Mouse (Mus musculus): ENCODE data around the gene Epha4. TPM values are rescaled to one million over a fixed set of nuclear protein-coding genes. Genes with fewer than 3 reads are reported as not detected.

The Epha4 gene
- polyA plus RNA-seq, 1 experiment from 2014 or later, result 25.9 TPM

DNA sequence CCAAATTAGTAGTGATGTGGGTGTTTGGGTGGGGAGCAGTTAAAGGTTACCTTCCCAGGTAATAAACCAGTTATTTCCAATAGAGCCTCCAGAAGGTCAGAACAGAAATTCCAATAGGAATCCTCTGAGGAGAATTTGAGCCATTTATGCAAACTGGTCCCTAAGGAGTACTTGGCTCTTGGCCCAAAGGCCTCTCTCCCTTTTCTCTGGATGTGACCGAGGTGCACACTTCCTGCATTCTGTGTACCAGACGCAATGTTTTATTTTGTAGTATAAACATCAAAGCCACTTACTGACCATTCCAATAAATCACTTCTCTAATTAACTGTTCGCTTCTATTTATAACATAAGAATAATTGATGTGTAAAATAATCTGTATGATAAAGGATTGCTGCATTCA, 64.7 kb downstream of the Epha4 start:
- POLR2A ChIA-PET, result interaction anchor here (0.7 kb wide), 1 partner anchor 8 kb away, joined by 9 read pairs; no protein-coding TSS in a partner anchor

DNA sequence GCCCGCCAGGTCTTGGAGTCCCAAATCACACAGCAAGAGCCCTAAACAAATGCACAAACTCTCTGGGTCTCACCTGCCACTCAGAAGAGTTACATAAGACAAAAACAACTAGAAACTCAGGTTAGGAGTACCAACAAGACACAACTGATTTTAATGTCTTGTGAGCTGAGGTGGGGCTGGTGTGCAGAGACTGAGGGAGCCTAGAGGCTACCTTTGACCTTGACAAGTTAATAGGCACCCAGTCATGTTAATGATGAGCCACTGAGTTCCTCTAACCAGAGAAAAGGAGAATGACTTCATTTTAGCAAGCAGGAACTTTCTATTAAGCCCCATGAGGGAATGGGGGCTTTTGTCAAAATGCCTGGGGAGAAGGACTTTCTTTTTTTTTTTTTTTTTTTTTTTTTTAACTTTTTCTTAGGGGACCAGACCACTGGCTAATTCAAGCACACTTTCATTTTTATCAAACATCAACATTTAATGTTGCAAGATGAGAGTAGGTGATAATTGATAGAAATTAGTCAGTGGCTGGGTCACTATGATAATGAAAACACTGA, 67.8 kb downstream of the Epha4 start:
- ChIA-PET POLR2A (no interaction called here), CTCF (interaction anchor here (1.7 kb wide), 1 partner anchor 10 kb away, joined by 6 read pairs; no protein-coding TSS in a partner anchor)
- DNase-seq (ENCODE audit: low read depth, low spot score) (no peak), ATAC-seq (no peak)
- in situ Hi-C loops (cut with MboI; ENCODE audit: low pct_unique_long_range_greater_than_20kb), result no loop called here
- TF ChIP-seq CTCF (IDR thresholded peaks at IDR 0.05), result no peak
- no peaks in the 10 kb centered on the region for H3K27me3 ChIP-seq

More for the DNA sequence above, 64.7 kb downstream of the Epha4 start:
- ATAC-seq, result no peak
- in situ Hi-C loops (cut with MboI; ENCODE audit: low pct_unique_long_range_greater_than_20kb), result no loop called here
- TF ChIP-seq CTCF (IDR thresholded peaks at IDR 0.05), result no peak
- DNase-seq (ENCODE audit: low read depth, low spot score), result no peak
- CTCF ChIA-PET, result interaction anchor here (2.4 kb wide), 1 partner anchor 9 kb away, joined by 9 read pairs; no protein-coding TSS in a partner anchor
- no peaks in the 10 kb centered on the region for H3K27me3 ChIP-seq

- no peak for DNase-seq (ENCODE audit: low read depth, low spot score)
- in situ Hi-C loops (cut with MboI; ENCODE audit: low pct_unique_long_range_greater_than_20kb), result no loop called here
- POLR2A ChIA-PET, result no interaction called here
- no peak for TF ChIP-seq CTCF (IDR thresholded peaks at IDR 0.05)
- CTCF ChIA-PET, result interaction anchor here (1.7 kb wide), 1 partner anchor 9 kb away, joined by 6 read pairs; no protein-coding TSS in a partner anchor
- no peak for ATAC-seq
- H3K27me3 ChIP-seq, result no peaks in the 10 kb centered on the region
These were observed 68.5 kb downstream of the Epha4 start for GRCm38 (mm10) chr1:77446438-77446837.

DNA sequence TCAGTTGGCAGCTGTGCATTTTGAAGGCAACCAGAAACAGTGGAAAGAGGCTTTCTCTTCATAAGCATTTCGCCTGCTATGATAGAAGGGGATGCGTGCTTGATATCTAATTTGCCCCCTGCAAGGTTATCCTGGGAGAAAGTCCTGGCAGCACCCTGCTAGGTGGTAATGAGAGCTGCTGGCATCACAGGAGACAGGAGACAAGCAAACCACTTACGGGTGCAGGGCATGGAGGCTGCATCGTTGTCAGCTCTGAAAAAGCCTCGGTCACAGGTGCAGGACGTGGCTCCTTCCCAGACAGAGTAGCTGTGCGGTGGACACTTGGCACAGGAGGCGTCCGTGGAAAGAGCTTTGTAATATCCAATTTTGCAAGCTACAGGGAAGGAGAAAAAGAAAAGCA, 70.2 kb downstream of the Epha4 start:
- POLR2A ChIA-PET, result no interaction called here
- DNase-seq (ENCODE audit: low read depth, low spot score), result no peak
- CTCF ChIA-PET, result interaction anchor here (1.4 kb wide), 1 partner anchor 53 kb away, joined by 3 read pairs; no protein-coding TSS in a partner anchor
- in situ Hi-C loops (cut with MboI; ENCODE audit: low pct_unique_long_range_greater_than_20kb), result no loop called here
- ATAC-seq, result no peak
- H3K27me3 ChIP-seq, result no peaks in the 10 kb centered on the region
- TF ChIP-seq CTCF (IDR thresholded peaks at IDR 0.05), result no peak

DNA sequence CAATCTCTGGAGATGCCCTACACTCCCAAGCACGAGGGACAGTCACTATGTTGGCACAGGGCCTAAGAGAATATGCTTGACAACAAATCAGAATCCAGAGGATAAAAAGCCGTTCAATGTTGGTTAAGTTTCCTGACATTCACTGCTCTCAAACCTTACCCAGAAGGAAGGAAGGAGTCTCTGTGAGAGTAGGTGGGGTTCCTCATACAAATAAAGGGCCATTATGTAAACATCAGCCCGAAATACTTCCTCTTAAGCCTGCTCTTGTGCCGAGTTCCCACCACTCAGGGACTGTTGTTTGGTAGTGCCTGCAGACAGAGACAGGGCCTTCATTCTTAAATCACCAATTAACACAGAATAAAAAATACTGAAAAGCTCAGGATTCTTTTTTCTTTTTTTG, 72.9 kb downstream of the Epha4 start:
- ChIA-PET CTCF (interaction anchor here (0.8 kb wide), 1 partner anchor 16 kb away, joined by 3 read pairs; no protein-coding TSS in a partner anchor), POLR2A (interaction anchor here (0.8 kb wide), 1 partner anchor 66 kb away, joined by 4 read pairs; no protein-coding TSS in a partner anchor)
- in situ Hi-C loops (cut with MboI; ENCODE audit: low pct_unique_long_range_greater_than_20kb), result no loop called here
- DNase-seq (ENCODE audit: low read depth, low spot score) (no peak), ATAC-seq (no peak)
- TF ChIP-seq CTCF (IDR thresholded peaks at IDR 0.05), result no peak
- H3K27me3 ChIP-seq, result no peaks in the 10 kb centered on the region

DNA sequence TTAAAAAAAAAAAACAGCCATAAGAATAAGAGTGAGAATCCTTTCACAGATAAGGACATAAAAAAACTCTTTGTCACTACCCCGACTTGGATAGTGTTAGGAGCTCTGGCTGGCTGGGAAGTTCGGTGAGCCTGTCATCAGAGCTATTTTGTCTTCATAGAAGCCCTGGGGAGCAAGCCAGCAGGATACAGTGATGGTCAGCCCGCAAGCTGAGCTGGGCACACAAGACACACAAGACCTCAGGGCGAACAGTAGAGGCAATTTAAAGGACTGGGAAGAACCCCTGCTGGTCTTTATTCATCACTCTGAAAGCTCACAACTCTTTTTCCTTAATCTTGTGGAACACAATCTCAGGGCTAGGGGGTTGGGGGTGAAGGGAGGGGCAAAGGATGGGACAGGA, 73.5 kb downstream of the Epha4 start:
- in situ Hi-C loops (cut with MboI; ENCODE audit: low pct_unique_long_range_greater_than_20kb), result no loop called here
- H3K27me3 ChIP-seq, result no peaks in the 10 kb centered on the region
- no peak for ATAC-seq
- ChIA-PET CTCF (no interaction called here), POLR2A (interaction anchor here (0.8 kb wide), 1 partner anchor 66 kb away, joined by 4 read pairs; no protein-coding TSS in a partner anchor)
- no peak for TF ChIP-seq CTCF (IDR thresholded peaks at IDR 0.05)
- no peak for DNase-seq (ENCODE audit: low read depth, low spot score)

- ATAC-seq, result peak; percentile 52
- in situ Hi-C loops (cut with MboI; ENCODE audit: low pct_unique_long_range_greater_than_20kb), result no loop called here
- DNase-seq (ENCODE audit: low read depth, low spot score), result peak; percentile 66
- POLR2A ChIA-PET, result no interaction called here
- H3K27me3 ChIP-seq, result no peaks in the 10 kb centered on the region
- TF ChIP-seq CTCF (IDR thresholded peaks at IDR 0.05), result no peak
- CTCF ChIA-PET, result no interaction called here
These were observed 74.4 kb downstream of the Epha4 start for GRCm38 (mm10) chr1:77440512-77440911.

DNA sequence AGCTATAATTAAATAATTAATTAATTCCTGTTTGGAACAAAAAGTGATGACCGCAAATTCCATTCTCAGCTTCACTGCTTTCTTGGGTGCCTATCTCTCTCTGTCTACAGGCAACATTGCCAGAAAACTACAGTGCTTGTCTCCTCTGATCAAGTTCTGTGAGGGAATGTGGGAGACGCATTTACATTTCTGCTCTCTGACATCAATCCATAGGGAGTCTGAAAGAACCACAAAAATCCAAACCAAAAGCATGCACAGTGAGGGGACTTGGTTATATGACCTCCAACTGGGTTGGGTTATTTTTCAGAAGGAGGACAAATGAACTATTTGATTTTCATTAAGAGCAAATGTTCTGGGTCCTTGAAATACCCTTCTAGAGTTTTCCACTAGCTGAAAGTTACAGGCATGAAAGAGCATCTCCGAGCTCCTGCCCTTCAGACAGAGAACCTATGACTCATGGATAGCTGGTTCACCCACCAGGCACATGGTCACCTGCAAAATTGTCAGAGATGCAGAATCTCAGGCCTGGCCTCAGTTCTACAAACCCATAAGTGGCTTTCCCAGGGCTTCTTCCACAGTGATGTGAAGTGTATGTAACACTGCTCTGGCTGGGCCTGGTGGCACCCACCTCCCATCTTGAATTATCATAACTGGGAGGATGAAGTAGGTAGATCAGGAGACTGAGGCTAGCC, 75.4 kb downstream of the Epha4 start:
- peak; percentile 61 for ATAC-seq
- in situ Hi-C loops (cut with MboI; ENCODE audit: low pct_unique_long_range_greater_than_20kb), result no loop called here
- ChIA-PET POLR2A (no interaction called here), CTCF (interaction anchor here (0.5 to 1.7 kb wide), 2 partner anchors 12 to 24 kb away, joined by 3 read pairs; no protein-coding TSS in a partner anchor)
- DNase-seq (ENCODE audit: low read depth, low spot score), result peak; percentile 44
- no peak for TF ChIP-seq CTCF (IDR thresholded peaks at IDR 0.05)
- H3K27me3 ChIP-seq, result no peaks in the 10 kb centered on the region

- DNase-seq (ENCODE audit: low read depth, low spot score), result no peak
- H3K27me3 ChIP-seq, result no peaks in the 10 kb centered on the region
- no peak for TF ChIP-seq CTCF (IDR thresholded peaks at IDR 0.05)
- POLR2A ChIA-PET, result no interaction called here
- CTCF ChIA-PET, result interaction anchor here (0.9 to 1.7 kb wide), 3 partner anchors 13 to 48 kb away, joined by 3 read pairs; no protein-coding TSS in a partner anchor
- in situ Hi-C loops (cut with MboI; ENCODE audit: low pct_unique_long_range_greater_than_20kb), result no loop called here
- no peak for ATAC-seq
These were observed 76.2 kb downstream of the Epha4 start for GRCm38 (mm10) chr1:77438639-77439038.

DNA sequence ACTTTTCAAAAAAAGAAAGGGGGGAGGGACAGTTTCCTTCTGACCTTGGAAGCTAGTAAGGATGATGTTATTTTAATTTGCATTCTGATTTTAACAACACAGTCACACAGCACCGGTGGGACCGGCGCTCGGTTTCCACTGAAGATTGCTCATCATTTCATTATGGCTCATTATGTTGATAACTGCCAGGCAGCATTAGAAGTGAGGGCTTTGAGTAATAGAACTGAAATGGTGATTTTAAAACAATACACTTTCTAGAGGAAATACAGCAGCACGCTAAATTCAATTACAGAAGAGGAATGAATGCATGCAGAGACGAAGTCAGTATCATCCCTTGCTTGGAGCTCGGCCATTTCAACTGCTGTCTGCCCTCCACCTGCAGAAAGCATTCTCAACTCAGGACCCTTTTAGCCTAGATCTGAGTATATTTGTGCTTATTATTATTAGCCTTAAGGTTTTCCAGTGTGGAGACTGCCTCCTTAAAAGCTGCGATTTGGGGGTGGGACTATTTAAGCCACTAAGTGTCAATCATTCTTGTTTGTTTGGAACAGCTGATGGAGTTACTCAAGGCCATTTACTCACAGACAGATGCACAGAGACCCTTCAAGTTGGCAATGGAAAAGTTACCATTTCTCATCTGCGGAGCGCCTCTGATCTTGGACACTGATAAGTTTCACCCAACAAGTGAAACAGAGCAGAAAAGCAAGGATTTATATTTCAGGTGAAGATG, 76.8 kb downstream of the Epha4 start:
- no peaks in the 10 kb centered on the region for H3K27me3 ChIP-seq
- TF ChIP-seq CTCF (IDR thresholded peaks at IDR 0.05), result no peak
- CTCF ChIA-PET, result interaction anchor here (0.9 to 2.0 kb wide), 4 partner anchors 8 to 49 kb away, joined by 3 to 6 read pairs (median 3); no protein-coding TSS in a partner anchor
- ATAC-seq (no peak), DNase-seq (ENCODE audit: low read depth, low spot score) (no peak)
- in situ Hi-C loops (cut with MboI; ENCODE audit: low pct_unique_long_range_greater_than_20kb), result no loop called here
- POLR2A ChIA-PET, result interaction anchor here (1.2 to 1.4 kb wide), 2 partner anchors 20 to 61 kb away, joined by 3 read pairs; no protein-coding TSS in a partner anchor

Data from Patski (cell line).